Mouse (Mus musculus): ENCODE data around the gene Mr1. TPM values are rescaled to one million over a fixed set of nuclear protein-coding genes. Genes with fewer than 3 reads are reported as not detected.

Mr1 gene
- polyA plus RNA-seq, 1 experiment from 2014 or later, result 0.55 TPM

DNA sequence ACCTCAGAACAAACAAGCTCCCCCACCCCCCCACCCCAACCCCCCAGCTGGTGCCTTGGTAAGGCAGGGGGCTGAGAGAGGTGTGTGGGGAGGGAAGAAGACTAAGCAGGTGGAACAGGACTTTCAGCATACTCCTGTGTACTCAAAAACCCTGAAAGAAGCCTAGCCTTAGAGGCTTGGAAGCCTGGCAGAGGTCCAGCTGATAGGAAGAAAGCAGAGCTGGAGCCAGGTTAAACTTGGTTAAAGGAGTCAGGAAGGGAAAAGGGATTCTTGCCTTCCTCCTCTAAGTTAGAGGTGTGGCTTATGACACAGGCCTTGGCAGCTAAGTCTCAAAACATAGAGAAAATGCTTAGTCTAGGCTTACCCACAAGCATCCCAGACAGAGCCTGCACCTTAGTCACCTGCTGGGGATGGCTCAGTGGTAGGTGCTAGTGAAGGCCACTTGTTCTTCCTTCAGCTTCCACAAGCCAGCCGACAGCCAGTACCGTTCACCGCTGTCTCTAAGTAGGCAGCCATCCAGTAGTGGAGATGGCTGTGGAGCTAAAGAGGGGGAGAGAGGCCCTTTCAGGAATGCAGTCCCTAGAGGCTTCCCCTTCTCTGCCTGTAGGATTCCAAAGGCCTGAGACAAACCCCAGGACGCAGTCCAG lies 53.3 kb downstream of the Mr1 start:
- H3K4me3 ChIP-seq (ENCODE audit: low read depth, low read length), result no peak overlapping the region
- H3K27me3 ChIP-seq (ENCODE audit: control insufficient read depth, insufficient read depth, low read length), result no peaks in the 10 kb centered on the region
- WGBS, result 32% methylated on average over 4 of the region's 4 CpGs
- H3K27ac ChIP-seq (ENCODE audit: low read depth, low read length), result no peak overlapping the region; the same call in 1 of the 2 replicates
- DNase-seq (ENCODE audit: low spot score) (no peak), ATAC-seq (replicated peaks; ENCODE audit: low FRiP score) (no peak)
- H3K36me3 ChIP-seq (ENCODE audit: control insufficient read depth, insufficient read depth, low read length), result no peaks in the 10 kb centered on the region; the same call in 1 of the 2 replicates
- H3K4me2 ChIP-seq (ENCODE audit: low read depth, low read length, severe bottlenecking), result no peak overlapping the region
- no peaks in the 10 kb centered on the region for H3K9me3 ChIP-seq (ENCODE audit: control insufficient read depth, low read length)
- H3K9ac ChIP-seq (ENCODE audit: low read length), result no peak overlapping the region
- peaks cover 15% of the 10 kb centered on the region; the same call in 1 of the 2 replicates for H3K4me1 ChIP-seq (replicated peaks; ENCODE audit: control insufficient read depth, insufficient read depth, low read length)

DNA sequence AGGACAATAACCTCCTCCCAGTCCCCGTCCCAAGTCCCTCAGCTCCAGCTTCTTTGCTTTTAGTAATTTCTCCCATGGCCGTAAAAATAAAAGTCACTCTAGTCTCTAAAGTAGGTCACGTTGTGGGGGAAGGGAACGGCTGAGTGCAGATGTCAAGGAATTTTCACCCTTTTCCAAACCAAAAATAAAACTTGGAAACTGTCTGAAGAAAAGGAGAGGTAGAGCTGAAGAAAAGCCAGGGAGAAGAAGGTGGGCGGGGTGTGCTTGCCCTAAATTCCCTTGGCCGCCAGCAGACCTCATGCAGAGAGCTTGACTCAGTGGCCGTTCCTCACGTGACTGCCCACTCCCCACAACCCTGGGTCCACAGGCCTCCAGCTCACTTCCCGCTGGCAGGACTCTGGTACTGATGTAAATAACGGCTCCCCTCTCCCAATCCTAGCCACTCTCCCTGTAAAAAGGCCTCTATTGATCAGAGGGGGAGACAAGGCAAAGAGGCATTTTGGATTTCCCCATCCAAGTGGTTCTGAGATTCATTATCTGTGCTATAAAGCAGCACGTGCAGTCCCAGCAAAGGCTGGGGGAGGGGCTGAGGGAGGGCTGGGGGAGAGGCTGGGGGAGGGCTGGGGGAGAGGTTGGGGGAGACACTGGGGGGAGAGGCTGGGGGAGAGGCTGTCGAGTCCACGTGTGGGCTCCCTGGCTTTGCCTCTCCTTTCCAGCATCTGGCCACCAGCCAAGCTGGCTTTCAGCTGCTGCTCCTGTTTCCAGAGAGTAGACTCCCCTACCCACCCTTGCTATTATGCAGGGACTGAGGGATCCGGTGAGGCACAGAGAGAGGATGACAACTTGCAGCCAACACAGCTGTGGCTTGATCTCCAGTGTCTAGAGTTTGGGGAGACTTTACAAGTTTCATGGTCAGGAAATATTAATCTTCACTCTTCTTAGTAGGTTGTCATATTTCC lies 54.5 kb downstream of the Mr1 start:
- Histone ChIP-seq H3K4me3 (ENCODE audit: low read depth, low read length) (no peak overlapping the region), H3K4me1 (replicated peaks; ENCODE audit: control insufficient read depth, insufficient read depth, low read length) (peaks cover 16% of the 10 kb centered on the region; the same call in 1 of the 2 replicates), H3K9me3 (ENCODE audit: control insufficient read depth, low read length) (no peaks in the 10 kb centered on the region), H3K27me3 (ENCODE audit: control insufficient read depth, insufficient read depth, low read length) (no peaks in the 10 kb centered on the region), H3K27ac (ENCODE audit: low read depth, low read length) (peak overlapping the region; percentile 25; the same call in 1 of the 2 replicates), H3K36me3 (ENCODE audit: control insufficient read depth, insufficient read depth, low read length) (no peaks in the 10 kb centered on the region; the same call in 1 of the 2 replicates), H3K4me2 (ENCODE audit: low read depth, low read length, severe bottlenecking) (no peak overlapping the region), H3K9ac (ENCODE audit: low read length) (0 out of 2 replicates have a peak overlapping the region, but pooled peaks have one; percentile 9)
- DNase-seq (ENCODE audit: low spot score), result peak; percentile 75
- 23% methylated on average over 14 of the region's 14 CpGs for WGBS
- ATAC-seq (replicated peaks; ENCODE audit: low FRiP score), result peak; percentile 79

DNA sequence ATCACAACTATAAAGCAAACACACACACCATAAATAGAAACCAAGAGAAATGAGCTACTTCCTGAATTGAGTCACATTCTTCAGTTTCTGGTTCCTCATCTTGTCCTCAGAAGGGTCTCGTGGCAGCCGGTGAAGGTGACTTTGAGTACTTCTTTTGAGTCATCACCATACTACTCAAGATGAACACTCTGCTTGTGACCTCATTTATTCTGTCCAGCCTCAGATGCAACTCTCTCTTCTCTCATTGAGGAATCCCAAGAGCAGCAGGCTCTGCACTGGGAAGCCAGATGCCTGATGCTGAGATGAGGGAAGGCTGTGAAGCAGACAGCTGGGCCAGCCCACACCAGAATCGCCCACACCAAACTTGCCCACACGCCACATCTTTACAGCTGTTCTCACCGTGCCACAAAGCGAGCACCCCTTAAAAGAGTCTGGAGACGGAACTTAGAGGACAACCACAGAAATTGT lies 55.2 kb downstream of the Mr1 start:
- no peak for ATAC-seq (replicated peaks; ENCODE audit: low FRiP score)

DNA sequence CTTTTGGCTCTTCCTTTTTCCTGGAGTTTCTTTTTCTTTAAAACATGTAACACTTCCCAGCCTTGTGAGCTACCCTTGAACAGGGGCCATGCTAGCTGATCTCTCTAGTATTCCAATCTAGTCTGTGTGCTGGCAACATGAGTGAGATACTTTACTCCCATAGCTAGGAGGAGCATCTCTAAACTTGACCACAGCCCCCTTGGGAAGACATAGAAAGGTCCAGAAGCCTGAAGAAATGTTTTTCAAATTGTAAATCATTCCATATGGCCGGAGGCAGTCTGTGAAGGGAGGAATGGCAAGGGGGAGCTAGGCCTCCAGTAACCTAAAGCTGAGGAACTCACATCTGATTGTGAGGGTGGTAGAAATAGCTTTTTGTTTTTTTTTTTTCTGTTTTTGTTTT lies 55.9 kb downstream of the Mr1 start:
- Histone ChIP-seq H3K4me2 (ENCODE audit: low read depth, low read length, severe bottlenecking) (no peak overlapping the region), H3K9ac (ENCODE audit: low read length) (no peak overlapping the region), H3K36me3 (ENCODE audit: control insufficient read depth, insufficient read depth, low read length) (no peaks in the 10 kb centered on the region; the same call in 1 of the 2 replicates), H3K4me1 (replicated peaks; ENCODE audit: control insufficient read depth, insufficient read depth, low read length) (peaks cover 25% of the 10 kb centered on the region), H3K9me3 (ENCODE audit: control insufficient read depth, low read length) (no peaks in the 10 kb centered on the region), H3K4me3 (ENCODE audit: low read depth, low read length) (no peak overlapping the region), H3K27me3 (ENCODE audit: control insufficient read depth, insufficient read depth, low read length) (no peaks in the 10 kb centered on the region), H3K27ac (ENCODE audit: low read depth, low read length) (no peak overlapping the region)
- WGBS, result 73% methylated on average over 1 of the region's 1 CpGs
- ATAC-seq (replicated peaks; ENCODE audit: low FRiP score) (no peak), DNase-seq (ENCODE audit: low spot score) (no peak)

More for the DNA sequence above, 55.2 kb downstream of the Mr1 start:
- Histone ChIP-seq H3K27me3 (ENCODE audit: control insufficient read depth, insufficient read depth, low read length) (no peaks in the 10 kb centered on the region), H3K9me3 (ENCODE audit: control insufficient read depth, low read length) (no peaks in the 10 kb centered on the region), H3K27ac (ENCODE audit: low read depth, low read length) (no peak overlapping the region), H3K9ac (ENCODE audit: low read length) (no peak overlapping the region), H3K4me1 (replicated peaks; ENCODE audit: control insufficient read depth, insufficient read depth, low read length) (peaks cover 19% of the 10 kb centered on the region; the same call in 1 of the 2 replicates), H3K4me2 (ENCODE audit: low read depth, low read length, severe bottlenecking) (no peak overlapping the region), H3K4me3 (ENCODE audit: low read depth, low read length) (no peak overlapping the region), H3K36me3 (ENCODE audit: control insufficient read depth, insufficient read depth, low read length) (no peaks in the 10 kb centered on the region; the same call in 1 of the 2 replicates)
- DNase-seq (ENCODE audit: low spot score), result no peak
- 83% methylated on average over 7 of the region's 7 CpGs for WGBS

DNA sequence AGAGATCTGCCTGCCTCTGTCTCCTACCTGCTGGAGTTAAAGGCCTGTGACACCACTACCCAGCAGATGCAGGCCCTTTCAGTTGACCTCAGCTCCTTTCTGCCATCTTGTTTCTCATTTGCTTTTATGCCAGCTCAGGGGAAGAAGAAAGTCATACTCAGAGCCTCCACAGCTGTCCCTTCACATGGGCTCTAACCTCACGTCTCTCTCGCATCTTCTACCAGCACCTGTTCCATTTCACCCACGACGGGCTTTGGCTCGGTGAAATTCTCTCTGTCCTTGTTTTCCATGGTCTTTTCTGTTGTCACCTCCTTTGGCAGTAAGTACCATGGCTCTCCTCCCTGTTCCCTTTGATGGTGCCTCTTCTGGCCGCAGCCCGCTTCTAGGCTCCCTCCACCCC lies 56.3 kb downstream of the Mr1 start:
- no peak overlapping the region for H3K4me3 ChIP-seq (ENCODE audit: low read depth, low read length)
- DNase-seq (ENCODE audit: low spot score) (no peak), ATAC-seq (replicated peaks; ENCODE audit: low FRiP score) (no peak)
- no peak overlapping the region for H3K9ac ChIP-seq (ENCODE audit: low read length)
- no peaks in the 10 kb centered on the region for H3K36me3 ChIP-seq (ENCODE audit: control insufficient read depth, insufficient read depth, low read length)
- H3K4me2 ChIP-seq (ENCODE audit: low read depth, low read length, severe bottlenecking), result no peak overlapping the region
- H3K27me3 ChIP-seq (ENCODE audit: control insufficient read depth, insufficient read depth, low read length), result no peaks in the 10 kb centered on the region
- peaks cover 29% of the 10 kb centered on the region for H3K4me1 ChIP-seq (replicated peaks; ENCODE audit: control insufficient read depth, insufficient read depth, low read length)
- no peak overlapping the region for H3K27ac ChIP-seq (ENCODE audit: low read depth, low read length)
- H3K9me3 ChIP-seq (ENCODE audit: control insufficient read depth, low read length), result no peaks in the 10 kb centered on the region
- WGBS, result 92% methylated on average over 7 of the region's 7 CpGs

DNA sequence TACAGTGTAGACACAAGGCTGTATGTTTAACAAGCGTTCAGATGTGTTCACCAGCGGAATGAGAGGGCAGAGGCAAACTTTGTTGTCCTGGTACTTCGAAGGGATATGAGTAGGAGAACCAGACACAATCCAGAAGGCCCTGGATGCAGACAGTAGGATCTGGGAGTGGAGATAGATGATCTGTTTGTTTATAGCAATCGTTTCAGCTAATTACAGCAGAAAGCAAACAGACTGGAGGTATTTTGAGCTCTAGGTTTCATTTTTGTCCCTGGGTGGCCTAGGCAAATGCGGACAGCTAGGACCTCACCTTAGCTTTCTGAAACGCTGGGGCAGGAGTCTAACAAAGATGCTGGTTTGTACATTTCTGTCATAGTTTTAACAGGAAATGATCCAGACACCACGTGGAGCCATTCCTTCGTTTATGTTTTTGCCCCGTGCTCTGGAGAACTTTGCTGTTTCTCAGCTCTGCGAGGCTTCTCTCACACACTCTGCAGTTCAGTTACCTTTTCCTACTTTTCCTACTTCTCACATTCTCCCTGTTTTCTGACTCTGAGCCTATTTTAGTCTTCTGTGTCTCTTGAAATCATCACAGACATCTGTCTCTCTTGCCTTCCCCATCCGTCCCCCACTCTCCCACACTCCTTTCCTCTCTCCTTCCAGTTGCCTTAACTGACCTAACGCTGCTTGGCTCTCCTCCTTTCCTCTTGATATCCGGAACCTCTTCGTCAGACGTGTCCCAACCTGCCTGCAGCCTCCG lies 57.6 kb downstream of the Mr1 start:
- Histone ChIP-seq H3K27me3 (ENCODE audit: control insufficient read depth, insufficient read depth, low read length) (no peaks in the 10 kb centered on the region), H3K4me3 (ENCODE audit: low read depth, low read length) (no peak overlapping the region), H3K4me1 (replicated peaks; ENCODE audit: control insufficient read depth, insufficient read depth, low read length) (peaks cover 35% of the 10 kb centered on the region), H3K36me3 (ENCODE audit: control insufficient read depth, insufficient read depth, low read length) (no peaks in the 10 kb centered on the region), H3K9ac (ENCODE audit: low read length) (no peak overlapping the region), H3K4me2 (ENCODE audit: low read depth, low read length, severe bottlenecking) (no peak overlapping the region), H3K27ac (ENCODE audit: low read depth, low read length) (no peak overlapping the region), H3K9me3 (ENCODE audit: control insufficient read depth, low read length) (no peaks in the 10 kb centered on the region)
- ATAC-seq (replicated peaks; ENCODE audit: low FRiP score) (no peak), DNase-seq (ENCODE audit: low spot score) (no peak)
- 75% methylated on average over 16 of the region's 16 CpGs for WGBS

DNA sequence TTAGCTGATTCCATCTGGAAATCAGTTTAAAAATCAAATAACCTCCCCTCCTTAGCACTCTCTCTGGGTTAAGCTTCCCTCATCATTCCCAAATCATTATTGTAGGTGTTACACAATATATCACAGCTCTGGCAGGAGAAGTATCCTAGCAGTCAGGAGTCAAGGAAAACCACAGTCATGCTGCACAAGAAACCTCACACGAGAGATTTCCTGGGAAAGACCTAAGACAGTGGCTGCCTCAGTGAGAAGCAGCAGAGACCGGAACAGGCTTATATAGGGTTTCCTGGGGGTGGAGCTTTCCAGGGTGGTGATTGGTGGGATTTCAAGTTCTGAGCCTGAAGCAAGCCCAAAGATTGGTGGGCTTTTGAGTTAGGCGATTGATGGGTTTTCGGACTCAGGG lies 58.6 kb downstream of the Mr1 start:
- Histone ChIP-seq H3K27ac (ENCODE audit: low read depth, low read length) (no peak overlapping the region), H3K9ac (ENCODE audit: low read length) (no peak overlapping the region), H3K4me3 (ENCODE audit: low read depth, low read length) (no peak overlapping the region), H3K36me3 (ENCODE audit: control insufficient read depth, insufficient read depth, low read length) (no peaks in the 10 kb centered on the region), H3K4me1 (replicated peaks; ENCODE audit: control insufficient read depth, insufficient read depth, low read length) (peaks cover 34% of the 10 kb centered on the region), H3K27me3 (ENCODE audit: control insufficient read depth, insufficient read depth, low read length) (no peaks in the 10 kb centered on the region), H3K9me3 (ENCODE audit: control insufficient read depth, low read length) (no peaks in the 10 kb centered on the region), H3K4me2 (ENCODE audit: low read depth, low read length, severe bottlenecking) (no peak overlapping the region)
- WGBS, result 93% methylated on average over 4 of the region's 4 CpGs
- no peak for DNase-seq (ENCODE audit: low spot score)
- ATAC-seq (replicated peaks; ENCODE audit: low FRiP score), result no peak

DNA sequence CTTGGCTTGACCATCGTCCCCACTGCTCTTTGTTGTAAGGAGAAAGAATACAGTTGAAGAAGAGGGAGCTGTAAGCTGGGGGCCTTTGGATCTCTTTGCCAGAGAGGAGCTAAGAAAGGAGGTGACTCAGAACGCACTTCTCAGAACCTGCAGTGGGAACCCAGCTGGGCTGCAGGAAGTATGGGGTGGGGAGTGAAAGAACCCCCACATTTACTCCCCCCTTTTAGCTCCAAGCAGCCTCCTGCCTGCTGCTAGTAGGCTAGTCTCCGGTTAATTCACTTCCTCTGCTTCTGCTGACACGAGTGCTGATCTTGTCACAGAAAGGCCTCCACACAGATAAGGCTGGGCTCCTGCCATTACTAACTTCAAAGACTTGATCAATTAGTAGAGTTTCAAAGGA lies 59.7 kb downstream of the Mr1 start:
- no peak overlapping the region; the same call in 1 of the 2 replicates for H3K4me2 ChIP-seq (ENCODE audit: low read depth, low read length, severe bottlenecking)
- H3K4me1 ChIP-seq (replicated peaks; ENCODE audit: control insufficient read depth, insufficient read depth, low read length), result peaks cover 32% of the 10 kb centered on the region
- no peaks in the 10 kb centered on the region for H3K27me3 ChIP-seq (ENCODE audit: control insufficient read depth, insufficient read depth, low read length)
- WGBS, result 10% methylated on average over 4 of the region's 4 CpGs
- H3K36me3 ChIP-seq (ENCODE audit: control insufficient read depth, insufficient read depth, low read length), result no peaks in the 10 kb centered on the region
- no peaks in the 10 kb centered on the region for H3K9me3 ChIP-seq (ENCODE audit: control insufficient read depth, low read length)
- no peak for DNase-seq (ENCODE audit: low spot score)
- peak overlapping the region; percentile 86 for H3K27ac ChIP-seq (ENCODE audit: low read depth, low read length)
- no peak overlapping the region for H3K4me3 ChIP-seq (ENCODE audit: low read depth, low read length)
- no peak for ATAC-seq (replicated peaks; ENCODE audit: low FRiP score)
- 0 out of 2 replicates have a peak overlapping the region, but pooled peaks have one; percentile 31 for H3K9ac ChIP-seq (ENCODE audit: low read length)

Data from forebrain, embryonic 11.5 days (tissue).